Mouse (Mus musculus) layer of hippocampus, adult 18-20 months (tissue): ENCODE data around the gene Cd47. TPM values are rescaled to one million over a fixed set of nuclear protein-coding genes. Genes with fewer than 3 reads are reported as not detected.

Experiments
- DNase-seq, 2 experiments: peaks; one replicate each; pipeline ENCODE4 v3.0.0; 2022; ENCODE audit warnings: low spot score in 2 of 2
- long read RNA-seq: library from polyadenylated mRNA; stranded (forward); transcript quantifications from one replicate; pipeline ENCODE4 v2.0.0, GENCODE M21; 2021
- total RNA-seq, 2 experiments: library from RNA; stranded (reverse); gene quantifications; 2 replicates each; pipeline ENCODE4 v1.2.3; 2021

Cd47 gene
- total RNA-seq = 100 to 1,000 TPM; 218 to 219 TPM
- long read RNA-seq, full-length matches to known transcripts = 197 of 233 reads
- long read RNA-seq, partial matches to known transcripts = 2 of 233 reads
- long read RNA-seq, other reads (novel, unspliced or antisense) = 34 of 233 reads

GRCm38 (mm10) chr16:49799597-49800561, at the start of gene Cd47:
Gene Cd47 (plus strand): TSS chr16:49800533.
- DNase-seq = no peak

GRCm38 (mm10) chr16:49752906-49753305, 47.4 kb upstream of the Cd47 start:
- DNase-seq = no peak

- DNase-seq = no peak
Observed at GRCm38 (mm10) chr16:49753318-49753717, 47.0 kb upstream of the Cd47 start.

DNA sequence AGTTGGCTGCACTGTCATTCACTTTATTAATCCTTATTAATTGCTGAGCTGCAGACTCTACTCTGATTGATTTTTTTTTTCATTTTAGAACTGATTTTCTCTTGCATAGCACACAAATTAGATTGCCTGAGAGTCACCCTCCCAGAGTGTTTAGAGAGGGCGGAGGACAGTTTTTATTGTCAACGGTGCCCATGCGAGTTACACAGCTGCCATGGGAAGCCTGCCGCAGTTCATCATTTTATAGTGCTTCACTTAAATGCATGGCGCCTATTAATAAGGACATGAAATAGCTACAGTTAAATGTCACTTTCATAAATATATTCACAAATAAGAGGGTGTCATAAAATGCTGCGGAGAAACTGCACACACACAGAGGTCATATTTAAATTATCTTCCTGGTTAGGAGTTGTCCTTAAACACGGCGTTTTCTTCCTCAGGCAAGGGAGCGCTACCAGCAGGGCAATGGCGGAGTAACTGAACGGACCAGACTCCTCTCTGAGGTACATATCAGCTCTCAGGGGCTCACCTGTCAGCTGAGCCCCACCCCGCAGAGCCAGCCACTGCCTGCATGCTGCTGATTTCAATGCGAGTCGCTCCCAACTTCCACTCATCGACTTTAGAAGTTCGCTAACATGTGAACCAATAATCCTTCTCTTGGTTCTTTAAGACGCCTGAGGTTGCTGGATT, 39.7 kb upstream of the Cd47 start:
- no peak for DNase-seq

DNA sequence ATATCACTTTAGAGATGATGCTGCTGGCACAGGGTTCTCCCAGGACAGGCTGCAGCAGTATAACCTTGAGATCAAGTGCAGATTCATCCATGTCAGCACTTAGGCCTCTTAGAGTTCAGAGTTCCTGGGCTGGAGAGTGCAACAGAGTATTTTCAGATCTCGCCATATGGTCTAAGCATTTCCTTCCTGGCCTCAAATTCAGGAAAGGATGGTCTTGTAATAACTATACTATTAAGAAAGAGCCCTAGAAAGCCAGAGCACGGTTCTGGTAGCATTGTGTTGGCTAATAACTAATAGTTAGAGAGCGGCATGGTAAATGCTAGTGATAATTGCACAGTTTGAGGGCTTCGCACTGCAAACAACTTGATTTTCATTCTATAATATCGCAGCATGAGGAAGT, 38.4 kb upstream of the Cd47 start:
- DNase-seq = no peak

- peak in 1 of 2 experiments; percentile 32 for DNase-seq
Observed at GRCm38 (mm10) chr16:49766326-49766725, 34.0 kb upstream of the Cd47 start.

GRCm38 (mm10) chr16:49768491-49769031, 31.8 kb upstream of the Cd47 start:
- no peak for DNase-seq

- DNase-seq = no peak
Observed at GRCm38 (mm10) chr16:49769831-49770261, 30.5 kb upstream of the Cd47 start.

DNA sequence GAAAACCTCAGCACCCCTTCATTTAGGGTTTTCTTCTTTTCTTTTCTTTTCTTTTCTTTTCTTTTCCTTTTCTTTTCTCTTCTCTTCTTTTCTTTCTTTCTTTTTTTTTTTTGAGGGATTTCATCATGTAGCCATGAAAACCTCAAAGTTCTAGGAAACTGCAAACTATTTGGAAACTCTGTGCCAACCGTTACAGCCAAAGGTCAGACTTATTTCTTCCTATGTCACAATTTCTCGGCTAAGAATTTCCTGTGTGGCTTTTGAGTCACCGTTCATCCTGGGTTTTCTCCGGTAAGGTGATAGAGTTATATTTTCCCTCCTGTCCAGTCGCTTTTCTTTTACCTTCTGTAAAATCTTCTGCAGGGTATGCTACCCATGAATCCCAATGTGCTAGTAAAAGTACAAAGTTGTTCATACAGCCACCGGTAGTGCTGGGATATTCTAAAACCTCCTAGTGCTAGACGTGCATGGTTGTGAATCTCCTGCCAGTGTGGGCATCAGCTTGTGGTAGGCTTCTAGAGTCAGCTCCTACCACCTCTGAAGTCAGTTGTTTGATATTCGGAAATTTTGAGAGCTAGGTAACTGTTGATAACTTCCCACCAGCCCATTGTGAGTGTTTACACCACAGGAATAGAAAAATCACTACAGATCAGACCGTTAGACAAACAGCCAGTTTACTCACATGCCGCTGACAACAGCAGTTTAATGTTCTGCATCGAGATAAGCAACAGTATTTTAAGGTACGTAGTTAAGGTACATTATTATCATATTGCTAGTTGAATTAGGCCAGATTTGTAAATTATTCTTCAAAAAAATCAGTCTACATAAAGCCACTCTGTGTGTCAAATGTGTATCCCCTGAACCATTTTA, 29.8 kb upstream of the Cd47 start:
- no peak for DNase-seq

DNA sequence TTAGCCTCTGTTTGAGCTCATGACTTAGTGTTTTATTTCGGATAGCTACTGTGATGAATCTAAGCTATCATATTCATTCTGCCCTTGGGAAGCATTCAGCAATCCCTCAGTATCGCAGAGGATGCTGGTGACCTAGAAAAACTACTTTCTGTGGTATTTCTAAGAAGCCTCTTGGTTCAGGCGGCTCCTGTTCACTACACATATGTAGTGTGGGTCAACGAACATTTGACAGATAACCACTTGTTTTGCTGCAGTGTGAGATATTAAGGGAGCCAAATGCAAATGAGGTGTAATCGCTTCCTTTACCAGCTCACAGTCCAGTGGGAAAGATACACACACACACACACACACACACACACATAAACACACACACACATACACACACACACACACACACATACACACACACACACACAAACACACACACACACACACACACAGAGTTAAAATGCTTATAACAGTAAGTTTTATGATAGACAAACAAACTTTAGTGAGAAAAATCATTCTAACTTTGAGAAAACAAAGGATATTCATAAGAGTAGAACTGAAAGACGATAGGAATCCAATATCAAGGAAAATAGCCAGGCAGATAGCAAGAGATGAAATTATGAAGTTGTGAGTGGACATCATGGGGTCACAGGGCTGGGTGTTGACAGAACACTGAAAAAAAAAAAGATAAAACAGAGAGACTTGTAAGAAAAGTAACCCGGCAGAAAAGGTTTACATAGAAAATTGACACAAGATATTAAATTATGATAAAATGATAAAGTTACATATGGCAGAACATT, 28.5 kb upstream of the Cd47 start:
- DNase-seq = no peak

DNA sequence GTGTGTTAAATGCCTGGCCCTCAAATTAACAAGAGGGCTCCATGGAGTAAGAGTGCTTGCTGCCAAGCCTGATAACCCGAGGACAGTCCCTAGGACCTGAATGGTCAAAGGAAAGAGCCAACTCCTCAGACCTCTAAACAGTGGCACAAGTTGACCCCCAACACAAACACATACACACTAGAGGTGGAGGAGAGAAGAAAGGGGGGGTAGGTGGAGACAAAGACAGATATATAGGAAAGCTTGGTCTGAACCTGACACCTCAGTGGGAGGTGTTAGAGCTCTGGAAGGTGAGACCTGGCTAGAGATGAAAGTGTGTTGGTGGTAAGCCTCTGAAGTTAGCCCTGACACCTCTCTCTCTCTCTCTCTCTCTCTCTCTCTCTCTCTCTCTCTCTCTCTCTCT, 27.8 kb upstream of the Cd47 start:
- no peak for DNase-seq

- DNase-seq = no peak
Observed at GRCm38 (mm10) chr16:49773068-49773467, 27.3 kb upstream of the Cd47 start.

- DNase-seq = no peak
Observed at GRCm38 (mm10) chr16:49774059-49775001, 26.0 kb upstream of the Cd47 start.

DNA sequence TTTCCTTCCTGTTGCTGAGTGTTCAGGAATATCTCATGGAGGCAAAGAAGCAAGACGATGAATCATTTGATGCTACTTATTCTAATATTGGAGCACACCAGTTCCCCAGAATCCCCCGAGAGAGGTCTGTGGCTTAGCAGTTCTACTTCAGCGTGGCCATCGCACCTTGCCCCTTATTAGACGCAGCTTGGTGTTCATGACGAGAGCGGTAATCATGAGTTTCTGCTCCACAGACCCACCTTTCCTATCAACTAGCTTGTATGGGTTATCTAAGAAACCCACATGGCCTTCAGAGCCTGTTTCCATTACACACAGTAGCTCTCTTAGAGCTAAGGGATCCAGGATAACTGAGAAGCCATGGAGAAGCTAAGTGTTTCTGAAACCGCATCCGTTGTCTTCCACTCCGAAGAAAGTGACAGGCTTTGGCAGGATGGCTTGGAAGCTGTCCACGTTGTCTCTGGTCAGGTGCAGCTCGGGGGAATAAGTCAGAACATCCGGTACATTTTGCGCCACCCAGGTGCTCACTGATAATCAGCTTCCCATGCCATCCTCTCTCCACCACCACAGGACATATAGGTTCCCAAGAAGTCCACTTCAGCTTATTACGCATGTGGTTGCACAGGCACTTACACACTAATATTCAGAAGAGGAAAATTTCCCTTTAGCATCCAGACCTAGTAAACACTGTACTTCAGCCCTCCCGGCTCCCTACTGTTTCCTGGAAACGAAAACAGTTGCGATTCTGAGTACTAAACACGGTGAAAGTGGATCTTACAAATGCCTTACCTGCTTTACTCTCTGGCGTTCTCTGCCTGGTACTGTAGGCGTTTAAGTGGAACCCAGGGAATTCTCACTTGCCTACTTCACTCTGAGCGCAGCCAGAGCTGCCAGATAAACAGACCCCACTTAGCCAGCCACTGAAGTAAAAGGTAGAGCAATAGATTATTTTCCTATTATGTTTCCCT, 25.0 kb upstream of the Cd47 start:
- no peak for DNase-seq

- DNase-seq = no peak
Observed at GRCm38 (mm10) chr16:49776981-49777380, 23.4 kb upstream of the Cd47 start.

DNA sequence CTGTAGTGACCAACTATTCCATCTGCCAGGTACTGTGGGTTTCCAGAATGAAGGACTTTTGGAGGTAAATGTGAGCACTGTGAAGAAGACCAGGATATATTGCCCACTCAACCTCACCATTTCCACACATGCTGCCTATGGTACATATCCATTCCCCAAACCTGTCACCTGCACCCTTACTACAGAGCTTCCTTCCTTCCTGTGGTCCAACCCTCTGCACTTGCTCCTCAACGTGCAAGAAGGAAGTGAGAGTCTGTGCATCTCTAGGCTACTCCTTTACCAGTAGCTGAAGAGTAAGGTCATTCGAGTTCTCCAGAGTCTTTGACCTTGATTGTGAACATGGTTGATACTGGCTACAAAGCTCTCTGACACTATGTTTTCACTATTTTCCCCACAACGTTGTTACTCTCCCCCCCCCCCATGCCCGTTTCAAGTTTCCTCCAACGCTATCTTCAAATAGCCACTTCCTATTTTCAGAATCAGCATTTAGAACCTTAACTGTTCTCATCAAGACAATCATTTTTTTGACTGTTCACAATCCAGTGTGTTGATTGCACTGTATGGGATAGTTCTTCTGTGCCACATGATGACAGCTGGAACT, 18.7 kb upstream of the Cd47 start:
- DNase-seq = no peak

- no peak for DNase-seq
Observed at GRCm38 (mm10) chr16:49783369-49783768, 17.0 kb upstream of the Cd47 start.
